Comparison of ENCODE assay signal across 27 mouse cellular contexts in genomic region chr2:92440432-92440831, GRCm38 (mm10).
"Had no signal": no experiment of that assay in that cellular context is flagged by ENCODE, and none has a peak within 500 bp of the region (broad histone marks: within the 10 kb centered on the region; RNA-seq: fewer than 3 reads in every experiment).

No protein-coding gene starts in this region.

- H3K9me3 ChIP-seq: heart, embryonic 10.5 days; heart, embryonic 12.5 days; hindbrain, embryonic 10.5 days; hindbrain, embryonic 12.5 days; limb, embryonic 15.5 days; liver, embryonic 12.5 days had no signal

- H3K27me3 ChIP-seq: limb, embryonic 15.5 days had no signal

- H3K4me3 ChIP-seq: gastrocnemius, adult 2 months; heart, embryonic 10.5 days; heart, embryonic 12.5 days; hindbrain, embryonic 10.5 days; hindbrain, embryonic 12.5 days; kidney, embryonic 15.5 days; limb, embryonic 12.5 days; limb, embryonic 15.5 days; liver, embryonic 12.5 days had no signal

- H3K36me3 ChIP-seq: heart, embryonic 10.5 days; heart, embryonic 12.5 days; hindbrain, embryonic 10.5 days; hindbrain, embryonic 12.5 days; kidney, embryonic 15.5 days; limb, embryonic 12.5 days; limb, embryonic 15.5 days; liver, embryonic 12.5 days had no signal

- H3K4me1 ChIP-seq: limb, embryonic 15.5 days had no signal

- H3K27ac ChIP-seq: gastrocnemius, adult 2 months; heart, embryonic 10.5 days; hindbrain, embryonic 10.5 days; hindbrain, embryonic 12.5 days; hindbrain, embryonic 14.5 days; kidney, embryonic 15.5 days; kidney, postnatal 0 days; limb, embryonic 12.5 days; limb, embryonic 15.5 days; liver, embryonic 12.5 days; liver, embryonic 14.5 days had no signal

- H3K9ac ChIP-seq: heart, embryonic 12.5 days; hindbrain, embryonic 12.5 days; hindbrain, embryonic 14.5 days; kidney, embryonic 15.5 days; limb, embryonic 12.5 days; limb, embryonic 15.5 days; liver, embryonic 12.5 days; liver, embryonic 14.5 days had no signal

- ATAC-seq: hindbrain, embryonic 16.5 days; inflammation-experienced regulatory T-cells, adult 6 months; liver, embryonic 12.5 days had no signal

- H3K4me2 ChIP-seq: heart, embryonic 12.5 days; hindbrain, embryonic 12.5 days; hindbrain, embryonic 14.5 days; kidney, embryonic 15.5 days; limb, embryonic 12.5 days; limb, embryonic 15.5 days; liver, embryonic 12.5 days had no signal

- DNase-seq: gastrocnemius, adult 2 months; gastrocnemius, postnatal 10 days; gastrocnemius, postnatal 25 days; heart, adult 18-20 months; heart, postnatal 10 days; heart, postnatal 4 days; kidney, adult 11 months; kidney, adult 2 months; kidney, adult 9 months; kidney, postnatal 14 days; kidney, postnatal 36 days; layer of hippocampus, adult 9-11 months; layer of hippocampus, postnatal 36 days; left cerebral cortex, postnatal 4 days had no signal
